Mouse (Mus musculus) cerebellum, adult 2 months (tissue): Measurements from ENCODE around the gene Pck2. TPM values are rescaled to one million over a fixed set of nuclear protein-coding genes. Genes with fewer than 3 reads are reported as not detected.

Experiments used
- DNase-seq, 2 experiments: peaks; one replicate each; pipeline ENCODE4 v3.0.0; 2021
- H3K27ac ChIP-seq: fragments of 200-500 bp; 2 replicates; pipeline ENCODE4 v1.5.1; 2012; ENCODE audit warnings: low read length, control low read depth, inconsistent platforms; ENCODE audit not compliant: insufficient read depth
- H3K27me3 ChIP-seq: fragments of 200-500 bp; 2 replicates; pipeline ENCODE4 v1.6.1; 2012; ENCODE audit warnings: inconsistent platforms, mild to moderate bottlenecking, low read length, moderate library complexity; ENCODE audit not compliant: control insufficient read depth, insufficient read depth
- H3K4me1 ChIP-seq: fragments of 200-500 bp; 2 replicates; pipeline ENCODE4 v1.6.1; 2011; ENCODE audit warnings: low read length; ENCODE audit not compliant: control insufficient read depth, insufficient read depth
- H3K4me3 ChIP-seq: fragments of 200-500 bp; replicated peaks from 2 replicates; pipeline ENCODE3; 2011; ENCODE audit warnings: mild to moderate bottlenecking, low read depth, low read length, control low read depth; ENCODE audit not compliant: insufficient read depth
- CTCF ChIP-seq: fragments of 200-500 bp; IDR thresholded peaks from 2 replicates; pipeline ENCODE4 v1.5.1; 2011; ENCODE audit warnings: low read depth, mild to moderate bottlenecking, control low read depth, low read length, moderate library complexity, borderline replicate concordance; ENCODE audit not compliant: insufficient read depth
- POLR2A ChIP-seq: fragments of 200-500 bp; IDR thresholded peaks from 2 replicates; pipeline ENCODE4 v1.6.1; 2011; ENCODE audit warnings: low read length, control low read depth, borderline replicate concordance; ENCODE audit not compliant: insufficient read depth
- WGBS: fragments of 180-500 bp; shearing (Covaris S2); methylation state at CpG from one replicate; pipeline ENCODE4 v1.1.7; 2018; 5-methylcytosine and 5-hydroxymethylcytosine counted together
- polyA plus RNA-seq: library from polyadenylated mRNA; depleted of rRNA; stranded (reverse); fragments of >200 nt; gene quantifications from 2 replicates; pipeline ENCODE4 v1.2.3, GENCODE M21; 2012

The Pck2 gene
- polyA plus RNA-seq, 1 experiment = 44.8 TPM

DNA sequence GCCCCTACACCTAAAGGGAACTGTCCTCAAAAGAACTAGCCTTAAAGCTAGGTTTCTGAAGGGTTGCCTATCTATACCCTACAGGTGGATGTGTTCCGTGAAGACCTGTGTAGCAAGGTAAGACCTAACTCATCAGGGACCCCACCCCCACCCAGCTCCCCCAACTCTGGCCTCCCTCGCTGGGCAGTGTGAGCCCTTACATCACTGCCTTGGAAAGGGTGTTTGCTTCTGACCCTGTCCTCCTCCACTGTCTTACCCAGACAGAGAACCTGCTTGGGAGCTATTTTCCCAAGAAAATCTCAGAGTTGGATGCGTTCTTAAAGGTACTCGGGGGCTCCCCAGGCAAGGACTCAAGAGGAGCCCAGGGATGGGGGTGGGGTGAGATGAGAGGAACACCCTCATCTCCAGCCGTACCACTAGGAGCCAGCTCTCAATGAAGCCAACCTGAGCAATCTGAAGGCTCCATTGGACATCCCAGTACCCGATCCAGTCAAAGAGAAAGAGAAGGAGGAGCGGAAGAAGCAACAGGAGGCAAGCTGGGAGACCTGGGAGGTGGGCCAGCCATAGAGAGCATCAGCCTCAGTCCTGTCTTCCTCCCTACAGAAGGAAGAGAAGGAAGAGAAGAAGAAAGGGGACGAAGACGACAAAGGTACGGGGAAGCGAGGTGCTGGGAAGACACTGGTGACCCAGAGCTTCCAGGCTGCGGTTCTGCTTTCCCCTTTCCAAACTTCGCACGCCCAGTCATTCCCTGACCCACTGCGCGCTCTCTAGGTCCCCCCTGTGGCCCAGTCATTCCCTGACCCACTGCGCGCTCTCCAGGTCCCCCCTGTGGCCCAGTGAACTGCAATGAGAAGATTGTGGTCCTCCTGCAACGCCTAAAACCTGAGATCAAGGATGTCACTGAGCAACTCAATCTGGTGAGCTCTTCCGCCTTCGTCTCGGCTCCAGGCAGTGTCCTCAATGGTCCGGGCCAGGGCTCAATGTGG, 39.7 kb downstream of the Pck2 start:
- no peak overlapping the region for H3K4me3 ChIP-seq
- 86% methylated on average over 23 of the region's 23 CpGs for WGBS
- H3K4me1 ChIP-seq = no peaks in the 10 kb centered on the region
- no peak for DNase-seq
- H3K27ac ChIP-seq = no peak overlapping the region
- no peaks in the 10 kb centered on the region for H3K27me3 ChIP-seq
- no peak for TF ChIP-seq CTCF
- no peak for TF ChIP-seq POLR2A

- H3K4me3 ChIP-seq = no peak overlapping the region
- peaks cover 3% of the 10 kb centered on the region; the same call in 1 of the 2 replicates for H3K4me1 ChIP-seq
- H3K27ac ChIP-seq = no peak overlapping the region
- H3K27me3 ChIP-seq = no peaks in the 10 kb centered on the region
- DNase-seq = no peak
- TF ChIP-seq POLR2A = no peak
- 92% methylated on average over 16 of the region's 16 CpGs for WGBS
Observed at GRCm38 (mm10) chr14:55580731-55581130, 40.7 kb downstream of the Pck2 start.

DNA sequence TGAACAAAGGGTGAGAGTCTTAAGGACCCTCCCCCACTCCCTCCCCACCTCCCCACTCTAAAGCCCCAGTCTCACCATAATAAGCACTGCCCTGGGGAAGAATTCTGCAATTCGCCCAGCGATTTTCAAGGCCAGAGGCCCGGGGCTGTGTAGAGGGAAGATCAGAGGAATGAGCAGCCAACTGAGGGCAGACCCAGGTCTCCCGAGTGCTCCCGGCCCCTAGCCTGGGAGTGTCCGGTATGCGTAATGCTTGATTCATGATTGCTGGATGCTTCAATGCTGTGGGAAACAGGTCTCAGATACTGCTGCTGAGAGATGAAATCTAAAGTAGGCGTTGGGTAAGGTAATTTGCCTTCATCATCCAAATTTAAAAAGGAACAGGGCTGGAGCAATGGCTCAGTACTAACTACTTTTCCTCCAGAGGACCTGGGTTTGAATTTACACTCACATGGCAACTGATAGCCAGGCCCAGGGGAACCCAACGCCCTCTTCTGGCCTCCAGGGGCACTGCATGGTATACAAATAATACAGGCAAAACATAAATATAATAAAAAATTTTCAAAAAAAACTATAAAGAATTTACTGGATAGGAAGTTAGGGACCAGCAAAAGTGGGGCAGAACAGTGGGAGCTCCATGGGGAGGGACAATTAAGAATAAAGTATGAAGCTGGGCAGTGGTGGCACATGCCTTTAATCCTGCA, 42.1 kb downstream of the Pck2 start:
- Histone ChIP-seq H3K4me1 (peaks cover 3% of the 10 kb centered on the region; the same call in 1 of the 2 replicates), H3K4me3 (no peak overlapping the region), H3K27ac (no peak overlapping the region), H3K27me3 (no peaks in the 10 kb centered on the region)
- TF ChIP-seq CTCF (peak; percentile 40; the same call in 1 of the 2 replicates), POLR2A (no peak)
- DNase-seq = no peak
- WGBS = 80% methylated on average over 9 of the region's 9 CpGs

- 0 out of 2 replicates have a peak overlapping the region, but pooled peaks have one; percentile 55 for H3K27ac ChIP-seq
- no peak for TF ChIP-seq CTCF
- no peak for TF ChIP-seq POLR2A
- 41% methylated on average over 5 of the region's 5 CpGs for WGBS
- peaks cover 3% of the 10 kb centered on the region; the same call in 1 of the 2 replicates for H3K4me1 ChIP-seq
- no peak for DNase-seq
- no peaks in the 10 kb centered on the region for H3K27me3 ChIP-seq
- H3K4me3 ChIP-seq = peak overlapping the region; percentile 90
Observed at GRCm38 (mm10) chr14:55584303-55584701, 44.2 kb downstream of the Pck2 start.

DNA sequence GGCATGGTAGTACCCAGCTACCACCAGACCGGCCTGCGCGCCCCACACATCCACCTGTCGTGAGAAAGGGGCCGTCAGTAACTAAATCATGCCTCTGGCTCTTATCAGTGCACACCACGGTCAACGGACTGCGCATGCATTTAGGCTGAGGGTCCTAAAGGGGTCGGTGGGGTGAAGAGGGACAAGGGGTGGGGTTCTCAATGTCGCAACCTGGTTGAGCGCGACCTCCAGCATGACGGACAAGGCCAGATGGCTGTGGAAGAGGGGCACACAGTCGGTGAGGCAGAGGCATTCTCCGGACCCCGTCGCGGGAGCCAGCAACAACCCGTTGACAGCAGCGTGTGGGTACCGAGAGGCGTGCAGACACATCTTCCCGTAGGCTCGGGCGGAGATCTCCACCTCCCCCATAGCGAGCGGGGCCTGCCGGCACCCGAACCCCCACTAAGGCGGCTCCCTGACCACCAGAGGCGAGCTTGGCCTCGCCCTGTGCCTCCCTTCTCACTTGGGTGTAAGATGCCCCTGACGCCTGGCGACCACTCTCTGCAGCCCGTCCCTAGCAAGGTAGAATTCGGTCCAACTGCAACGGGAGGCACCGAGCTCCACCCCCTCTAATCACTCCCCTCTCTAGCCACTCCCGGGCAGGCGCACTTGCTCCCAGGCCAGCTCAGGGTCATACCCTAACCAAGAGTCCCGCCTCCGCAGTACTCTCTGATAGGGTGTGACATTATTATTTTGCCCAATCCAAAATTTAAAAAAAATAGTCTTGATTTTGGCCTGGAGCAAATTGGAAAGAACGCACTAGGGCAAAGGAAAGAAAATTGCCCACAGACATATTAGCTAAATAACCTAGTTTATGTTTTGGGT, 44.9 kb downstream of the Pck2 start, which contains the start of gene Emc9:
TSS of gene Emc9 (minus strand) at position 601 of the 864 bp plus-strand sequence.
- DNase-seq = peak; percentile 85 to 87
- peak within 1 kb of the TSS; percentile 55 for H3K27ac ChIP-seq
- peak within 1 kb of the TSS; percentile 90 for H3K4me3 ChIP-seq
- peak; percentile 78; the same call in 1 of the 2 replicates for TF ChIP-seq POLR2A
- no peak for TF ChIP-seq CTCF
- WGBS = 2% methylated on average over 43 of the region's 43 CpGs
- peaks cover 3% of the 10 kb centered on the region; the same call in 1 of the 2 replicates for H3K4me1 ChIP-seq
- H3K27me3 ChIP-seq = no peaks in the 10 kb centered on the region

DNA sequence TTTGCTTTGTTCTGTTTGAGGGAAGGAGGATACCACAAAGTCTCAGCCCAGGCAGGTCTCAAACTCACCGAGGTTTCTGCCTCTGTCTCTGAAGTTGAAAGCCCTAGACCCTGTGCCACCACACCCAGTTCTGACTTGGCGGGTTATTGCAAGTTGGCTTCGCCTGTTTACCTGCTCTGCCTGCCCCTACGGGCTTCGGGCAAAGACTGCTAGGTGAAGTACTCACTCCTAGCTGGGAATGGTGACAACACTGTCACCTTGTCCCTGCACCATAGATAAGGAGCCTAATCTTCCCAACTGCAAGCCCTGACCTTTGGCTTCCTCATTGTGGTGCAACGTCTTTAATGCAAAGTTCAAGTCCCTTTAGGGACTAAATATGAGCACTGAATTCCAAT, 45.5 kb downstream of the Pck2 start:
- peak in 1 of 2 experiments; percentile 35 for DNase-seq
- Histone ChIP-seq H3K27ac (peak overlapping the region; percentile 49), H3K4me1 (peaks cover 3% of the 10 kb centered on the region; the same call in 1 of the 2 replicates), H3K27me3 (no peaks in the 10 kb centered on the region), H3K4me3 (peak overlapping the region; percentile 90)
- WGBS = 65% methylated on average over 6 of the region's 6 CpGs
- no peak for TF ChIP-seq POLR2A
- TF ChIP-seq CTCF = no peak

DNA sequence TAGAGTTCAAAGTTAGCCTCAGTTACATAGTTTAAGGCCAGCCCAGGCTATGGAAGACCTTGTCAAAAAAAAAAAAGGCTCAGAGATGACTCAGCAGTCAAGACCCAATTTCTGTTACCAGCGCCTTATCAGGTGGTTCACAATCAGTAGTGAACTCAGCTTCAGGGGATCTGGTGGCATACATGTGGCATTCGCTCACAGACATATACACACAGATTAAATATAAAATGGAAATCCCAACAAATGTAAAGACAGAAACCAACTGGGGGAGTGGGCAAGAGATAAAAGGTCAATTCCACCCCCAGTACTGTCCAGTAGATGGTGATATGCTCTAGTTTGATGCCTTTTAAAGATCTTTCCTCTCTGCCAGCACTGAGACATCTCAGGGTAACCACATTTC, 46.1 kb downstream of the Pck2 start:
- 97% methylated on average over 2 of the region's 2 CpGs for WGBS
- Histone ChIP-seq H3K4me3 (no peak overlapping the region), H3K27me3 (no peaks in the 10 kb centered on the region), H3K27ac (no peak overlapping the region), H3K4me1 (peaks cover 3% of the 10 kb centered on the region; the same call in 1 of the 2 replicates)
- no peak for DNase-seq
- no peak for TF ChIP-seq POLR2A
- no peak for TF ChIP-seq CTCF
